Mouse (Mus musculus): ENCODE measurements at regions not wholly inside any gene's neighbourhood (a gene's known extent, or its start where the extent isn't known, plus 50 kb on each side); places are given as distances from the start of the nearest gene placed in this dataset.

GRCm38 (mm10) chr14:48013431-48013830 lies 107.2 kb upstream of the Peli2 start:
- Histone ChIP-seq H3K4me1 (no peaks in the 10 kb centered on the region), H3K36me3 (no peaks in the 10 kb centered on the region), H3K9me3 (no peaks in the 10 kb centered on the region), H3K4me3 (no peak overlapping the region), H3K27ac (no peak overlapping the region), H3K9ac (no peak overlapping the region), H3K27me3 (no peaks in the 10 kb centered on the region), H3K4me2 (no peak overlapping the region)
- no peak for ATAC-seq (ENCODE audit: borderline replicate concordance, extremely low read depth, low FRiP score, low TSS enrichment)
- WGBS, result 65% methylated on average over 1 of the region's 1 CpGs

GRCm38 (mm10) chr14:48014776-48015175 lies 105.8 kb upstream of the Peli2 start:
- Histone ChIP-seq H3K4me1 (no peaks in the 10 kb centered on the region), H3K9me3 (no peaks in the 10 kb centered on the region), H3K27ac (no peak overlapping the region), H3K9ac (no peak overlapping the region), H3K4me3 (no peak overlapping the region), H3K27me3 (no peaks in the 10 kb centered on the region), H3K4me2 (no peak overlapping the region), H3K36me3 (no peaks in the 10 kb centered on the region)
- ATAC-seq (ENCODE audit: borderline replicate concordance, extremely low read depth, low FRiP score, low TSS enrichment), result no peak
- 68% methylated on average over 2 of the region's 2 CpGs for WGBS

- H3K4me1 ChIP-seq, result no peaks in the 10 kb centered on the region
- no peak for ATAC-seq (ENCODE audit: borderline replicate concordance, extremely low read depth, low FRiP score, low TSS enrichment)
- no peak overlapping the region for H3K9ac ChIP-seq
- H3K36me3 ChIP-seq, result no peaks in the 10 kb centered on the region
- 78% methylated on average over 6 of the region's 6 CpGs for WGBS
- no peak overlapping the region for H3K27ac ChIP-seq
- H3K27me3 ChIP-seq, result no peaks in the 10 kb centered on the region
- H3K9me3 ChIP-seq, result no peaks in the 10 kb centered on the region
- no peak overlapping the region for H3K4me3 ChIP-seq
- H3K4me2 ChIP-seq, result no peak overlapping the region
These were observed 102.7 kb upstream of the Peli2 start for GRCm38 (mm10) chr14:48017971-48018370.

GRCm38 (mm10) chr14:48019331-48019730 lies 101.3 kb upstream of the Peli2 start:
- ATAC-seq (ENCODE audit: borderline replicate concordance, extremely low read depth, low FRiP score, low TSS enrichment), result no peak
- Histone ChIP-seq H3K9me3 (no peaks in the 10 kb centered on the region), H3K4me1 (no peaks in the 10 kb centered on the region), H3K36me3 (no peaks in the 10 kb centered on the region), H3K27me3 (no peaks in the 10 kb centered on the region), H3K4me3 (no peak overlapping the region), H3K9ac (no peak overlapping the region), H3K27ac (no peak overlapping the region), H3K4me2 (no peak overlapping the region)
- WGBS, result 70% methylated on average over 5 of the region's 5 CpGs

GRCm38 (mm10) chr14:48022271-48022670 lies 98.4 kb upstream of the Peli2 start:
- Histone ChIP-seq H3K9ac (no peak overlapping the region), H3K4me2 (no peak overlapping the region), H3K36me3 (no peaks in the 10 kb centered on the region), H3K27ac (no peak overlapping the region), H3K4me1 (no peaks in the 10 kb centered on the region), H3K4me3 (no peak overlapping the region), H3K27me3 (no peaks in the 10 kb centered on the region), H3K9me3 (no peaks in the 10 kb centered on the region)
- WGBS, result 75% methylated on average over 4 of the region's 4 CpGs
- ATAC-seq (ENCODE audit: borderline replicate concordance, extremely low read depth, low FRiP score, low TSS enrichment), result no peak

- no peak overlapping the region for H3K4me2 ChIP-seq
- peak; percentile 88 for ATAC-seq (ENCODE audit: borderline replicate concordance, extremely low read depth, low FRiP score, low TSS enrichment)
- 32% methylated on average over 8 of the region's 8 CpGs for WGBS
These were observed 96.5 kb upstream of the Peli2 start for GRCm38 (mm10) chr14:48024051-48024693.

GRCm38 (mm10) chr14:48039286-48039790 lies 81.3 kb upstream of the Peli2 start:
- H3K27ac ChIP-seq, result no peak overlapping the region
- H3K27me3 ChIP-seq, result no peaks in the 10 kb centered on the region
- H3K4me3 ChIP-seq, result no peak overlapping the region
- no peak overlapping the region for H3K9ac ChIP-seq
- 88% methylated on average over 4 of the region's 4 CpGs for WGBS
- H3K36me3 ChIP-seq, result no peaks in the 10 kb centered on the region
- no peak overlapping the region for H3K4me2 ChIP-seq
- H3K9me3 ChIP-seq, result no peaks in the 10 kb centered on the region
- H3K4me1 ChIP-seq, result no peaks in the 10 kb centered on the region
- no peak for ATAC-seq (ENCODE audit: borderline replicate concordance, extremely low read depth, low FRiP score, low TSS enrichment)

More at GRCm38 (mm10) chr14:48024051-48024693, 96.5 kb upstream of the Peli2 start:
- H3K4me1 ChIP-seq, result no peaks in the 10 kb centered on the region
- no peaks in the 10 kb centered on the region for H3K9me3 ChIP-seq
- H3K9ac ChIP-seq, result no peak overlapping the region
- H3K27me3 ChIP-seq, result no peaks in the 10 kb centered on the region
- H3K36me3 ChIP-seq, result no peaks in the 10 kb centered on the region
- H3K27ac ChIP-seq, result no peak overlapping the region
- no peak overlapping the region for H3K4me3 ChIP-seq

GRCm38 (mm10) chr14:48046094-48046493 lies 74.5 kb upstream of the Peli2 start:
- no peaks in the 10 kb centered on the region for H3K36me3 ChIP-seq
- no peak overlapping the region for H3K4me2 ChIP-seq
- no peaks in the 10 kb centered on the region for H3K9me3 ChIP-seq
- ATAC-seq (ENCODE audit: borderline replicate concordance, extremely low read depth, low FRiP score, low TSS enrichment), result no peak
- H3K27me3 ChIP-seq, result no peaks in the 10 kb centered on the region
- H3K27ac ChIP-seq, result no peak overlapping the region
- 74% methylated on average over 9 of the region's 9 CpGs for WGBS
- no peak overlapping the region for H3K9ac ChIP-seq
- H3K4me3 ChIP-seq, result no peak overlapping the region
- peaks cover 7% of the 10 kb centered on the region; the same call in 1 of the 2 replicates for H3K4me1 ChIP-seq

- Histone ChIP-seq H3K27me3 (no peaks in the 10 kb centered on the region), H3K36me3 (no peaks in the 10 kb centered on the region), H3K4me3 (no peak overlapping the region), H3K9me3 (no peaks in the 10 kb centered on the region), H3K9ac (no peak overlapping the region), H3K27ac (no peak overlapping the region), H3K4me2 (no peak overlapping the region), H3K4me1 (peaks cover 7% of the 10 kb centered on the region; the same call in 1 of the 2 replicates)
- no peak for ATAC-seq (ENCODE audit: borderline replicate concordance, extremely low read depth, low FRiP score, low TSS enrichment)
- 75% methylated on average over 1 of the region's 1 CpGs for WGBS
These were observed 73.8 kb upstream of the Peli2 start for GRCm38 (mm10) chr14:48046831-48047230.

- no peak overlapping the region for H3K4me2 ChIP-seq
- no peaks in the 10 kb centered on the region for H3K9me3 ChIP-seq
- WGBS, result 35% methylated on average over 5 of the region's 5 CpGs
- H3K27me3 ChIP-seq, result no peaks in the 10 kb centered on the region
- ATAC-seq (ENCODE audit: borderline replicate concordance, extremely low read depth, low FRiP score, low TSS enrichment), result peak; percentile 87
- H3K36me3 ChIP-seq, result no peaks in the 10 kb centered on the region
- no peak overlapping the region for H3K9ac ChIP-seq
- peaks cover 7% of the 10 kb centered on the region; the same call in 1 of the 2 replicates for H3K4me1 ChIP-seq
- no peak overlapping the region for H3K4me3 ChIP-seq
- H3K27ac ChIP-seq, result peak overlapping the region; percentile 59; the same call in 1 of the 2 replicates
These were observed 70.7 kb upstream of the Peli2 start for GRCm38 (mm10) chr14:48049698-48050459.

- Histone ChIP-seq H3K27ac (peak overlapping the region; percentile 59), H3K9me3 (no peaks in the 10 kb centered on the region), H3K27me3 (no peaks in the 10 kb centered on the region), H3K4me1 (peaks cover 7% of the 10 kb centered on the region; the same call in 1 of the 2 replicates), H3K4me2 (no peak overlapping the region), H3K4me3 (no peak overlapping the region), H3K36me3 (no peaks in the 10 kb centered on the region), H3K9ac (no peak overlapping the region)
- 45% methylated on average over 2 of the region's 2 CpGs for WGBS
- peak; percentile 77 for ATAC-seq (ENCODE audit: borderline replicate concordance, extremely low read depth, low FRiP score, low TSS enrichment)
These were observed 70.2 kb upstream of the Peli2 start for GRCm38 (mm10) chr14:48050460-48050760.

- ATAC-seq (ENCODE audit: borderline replicate concordance, extremely low read depth, low FRiP score, low TSS enrichment), result no peak
- H3K9me3 ChIP-seq, result no peaks in the 10 kb centered on the region
- H3K4me1 ChIP-seq, result peaks cover 7% of the 10 kb centered on the region; the same call in 1 of the 2 replicates
- no peak overlapping the region for H3K4me3 ChIP-seq
- no peaks in the 10 kb centered on the region for H3K27me3 ChIP-seq
- 42% methylated on average over 3 of the region's 3 CpGs for WGBS
- H3K9ac ChIP-seq, result no peak overlapping the region
- H3K27ac ChIP-seq, result no peak overlapping the region
- no peaks in the 10 kb centered on the region for H3K36me3 ChIP-seq
- H3K4me2 ChIP-seq, result no peak overlapping the region
These were observed 68.7 kb upstream of the Peli2 start for GRCm38 (mm10) chr14:48051971-48052370.

All from lung, embryonic 15.5 days (tissue).